Mouse (Mus musculus) brain, embryonic 14.5 days (tissue): ENCODE measurements around the gene Lhx3. TPM values are rescaled to one million over a fixed set of nuclear protein-coding genes. Genes with fewer than 3 reads are reported as not detected.

Experiments
- DNase-seq: peaks from one replicate; pipeline ENCODE4 v3.0.0-alpha.2; 2011; ENCODE audit warnings: low read depth
- CTCF ChIP-seq: fragments of 200-500 bp; IDR thresholded peaks from 2 replicates; pipeline ENCODE4 v1.5.1; 2012; ENCODE audit warnings: inconsistent platforms, mild to moderate bottlenecking, moderate library complexity, borderline replicate concordance; ENCODE audit not compliant: insufficient read depth, insufficient read length; ENCODE audit errors: extremely low read depth
- POLR2A ChIP-seq: fragments of 200-500 bp; IDR thresholded peaks from 2 replicates; pipeline ENCODE4 v1.6.1; 2012; ENCODE audit warnings: mild to moderate bottlenecking, inconsistent platforms, borderline replicate concordance; ENCODE audit not compliant: poor library complexity, insufficient read depth, insufficient read length, severe bottlenecking; ENCODE audit errors: extremely low read depth
- polyA plus RNA-seq: library from polyadenylated mRNA; depleted of rRNA; stranded (reverse); fragments of >200 nt; gene quantifications from 2 replicates; pipeline ENCODE4 v1.2.3, GENCODE M21; 2012; rRNA removed

Gene Lhx3
- polyA plus RNA-seq = 1.6 and 3.3 TPM in 2 replicates

- TF ChIP-seq CTCF (no peak), POLR2A (no peak)
- DNase-seq = peak; percentile 75
Observed at GRCm38 (mm10) chr2:26208126-26208789, at the start of gene Lhx3. Gene Lhx3, minus strand, starts transcription at chr2:26208289.

GRCm38 (mm10) chr2:26257315-26258096, 49.4 kb upstream of the Lhx3 start:
- DNase-seq = no peak
- TF ChIP-seq CTCF = no peak

GRCm38 (mm10) chr2:26254816-26255215, 46.7 kb upstream of the Lhx3 start:
- DNase-seq = no peak

DNA sequence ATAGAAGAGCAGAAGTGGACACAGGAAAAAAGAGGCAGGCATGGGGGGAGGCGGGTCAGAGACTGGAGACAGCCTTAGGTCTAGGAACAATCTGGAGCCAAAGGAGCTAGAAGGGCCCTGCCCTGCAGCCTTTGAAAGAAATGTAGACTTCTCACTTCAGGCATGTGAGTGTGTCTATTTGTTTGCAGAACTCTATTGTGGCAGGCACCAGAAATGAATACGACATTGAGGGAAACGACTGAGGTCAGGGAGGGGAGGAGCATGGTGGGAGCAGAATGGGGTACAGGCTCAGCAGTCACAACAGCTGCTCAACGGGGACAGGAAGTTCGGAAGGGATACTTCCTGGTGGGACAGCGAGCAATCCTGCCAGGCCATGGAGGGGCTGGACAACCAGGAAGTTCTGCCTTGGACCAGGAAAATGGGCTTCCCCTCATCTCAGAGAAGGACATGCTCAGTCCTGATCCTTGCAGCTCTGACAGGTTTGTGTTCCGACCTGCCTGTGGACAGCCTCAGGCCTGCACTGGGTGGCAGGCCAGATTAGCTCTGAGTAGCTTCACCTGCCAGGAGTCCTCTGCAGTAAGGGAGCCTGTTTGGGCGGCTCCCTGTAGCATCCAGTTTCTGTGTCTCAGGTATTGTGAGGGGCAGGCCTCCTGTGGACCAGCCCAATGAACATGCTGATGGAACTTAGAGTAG, 44.6 kb upstream of the Lhx3 start:
- no peak for TF ChIP-seq POLR2A
- no peak for TF ChIP-seq CTCF
- no peak for DNase-seq

More at GRCm38 (mm10) chr2:26254816-26255215, 46.7 kb upstream of the Lhx3 start:
- TF ChIP-seq POLR2A (no peak), CTCF (no peak)

DNA sequence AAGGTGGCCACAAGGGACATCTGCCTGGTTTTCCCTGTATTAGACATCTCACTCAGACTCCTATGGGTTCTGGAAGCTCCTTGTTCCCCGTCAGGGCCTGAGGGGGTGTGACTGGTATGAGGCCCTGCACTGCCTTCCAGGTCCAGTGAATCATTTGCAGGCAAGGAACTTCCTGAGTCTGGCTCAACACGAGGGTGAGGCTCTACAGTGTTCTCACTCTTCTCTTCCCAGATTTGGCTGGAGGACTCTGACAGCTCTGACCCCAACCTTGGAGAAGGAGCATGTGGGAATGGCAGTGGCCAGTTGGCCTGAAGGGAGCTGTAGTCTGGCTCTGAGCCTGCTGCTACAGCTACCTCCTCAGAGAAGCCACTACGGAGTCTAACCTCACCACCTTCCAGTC, 39.4 kb upstream of the Lhx3 start:
- DNase-seq = no peak
- TF ChIP-seq CTCF (no peak), POLR2A (no peak)

GRCm38 (mm10) chr2:26240841-26241240, 32.8 kb upstream of the Lhx3 start:
- DNase-seq = peak; percentile 38
- TF ChIP-seq CTCF (no peak), POLR2A (no peak)

DNA sequence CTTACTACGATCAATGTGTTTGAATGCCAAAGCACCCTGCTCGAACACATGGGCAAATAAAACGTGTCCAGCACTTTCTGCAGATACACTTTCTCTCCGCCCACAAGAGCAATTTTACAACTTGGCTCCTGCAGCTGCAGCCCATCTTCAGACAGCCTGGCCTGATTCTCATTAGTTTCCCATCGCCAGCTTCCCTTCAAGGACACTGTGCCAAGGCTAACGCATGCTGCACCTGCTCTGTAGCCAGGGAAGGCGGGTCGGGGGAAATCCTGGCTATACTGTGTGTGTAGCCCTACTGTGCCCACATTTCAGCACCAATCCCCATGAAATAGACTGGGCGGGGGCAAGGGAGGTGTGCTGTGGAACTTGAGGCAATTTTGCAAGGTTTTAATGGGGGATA, 32.2 kb upstream of the Lhx3 start:
- DNase-seq = peak; percentile 71
- no peak for TF ChIP-seq POLR2A
- no peak for TF ChIP-seq CTCF

- DNase-seq = peak; percentile 96
- TF ChIP-seq POLR2A (peak; percentile 82), CTCF (no peak)
Observed at GRCm38 (mm10) chr2:26237290-26237782, 29.2 kb upstream of the Lhx3 start, which contains the start of gene Qsox2. Gene Qsox2, minus strand, starts transcription at chr2:26237525.

GRCm38 (mm10) chr2:26236681-26237289, 28.7 kb upstream of the Lhx3 start:
- no peak for TF ChIP-seq CTCF
- no peak for TF ChIP-seq POLR2A
- DNase-seq = no peak

DNA sequence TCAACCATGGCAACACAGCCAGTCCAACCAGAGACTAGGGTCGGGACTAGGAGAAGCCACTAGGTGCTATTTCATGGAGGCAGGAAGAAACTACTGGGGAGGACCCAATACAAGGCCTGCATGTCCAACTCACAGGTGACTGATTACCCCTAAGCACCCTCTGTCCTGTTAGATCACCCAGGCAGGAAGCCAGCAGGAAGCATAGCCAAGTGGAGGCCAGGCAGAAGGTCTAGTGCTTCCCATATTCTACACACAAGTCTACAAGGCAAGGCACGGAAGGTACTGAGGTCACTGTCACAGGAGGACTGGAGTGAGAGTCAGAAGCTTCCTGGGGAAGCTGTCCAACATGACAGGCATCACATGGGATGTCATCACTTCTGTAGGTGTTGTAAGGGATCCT, 26.7 kb upstream of the Lhx3 start:
- TF ChIP-seq POLR2A (no peak), CTCF (no peak)
- DNase-seq = no peak

DNA sequence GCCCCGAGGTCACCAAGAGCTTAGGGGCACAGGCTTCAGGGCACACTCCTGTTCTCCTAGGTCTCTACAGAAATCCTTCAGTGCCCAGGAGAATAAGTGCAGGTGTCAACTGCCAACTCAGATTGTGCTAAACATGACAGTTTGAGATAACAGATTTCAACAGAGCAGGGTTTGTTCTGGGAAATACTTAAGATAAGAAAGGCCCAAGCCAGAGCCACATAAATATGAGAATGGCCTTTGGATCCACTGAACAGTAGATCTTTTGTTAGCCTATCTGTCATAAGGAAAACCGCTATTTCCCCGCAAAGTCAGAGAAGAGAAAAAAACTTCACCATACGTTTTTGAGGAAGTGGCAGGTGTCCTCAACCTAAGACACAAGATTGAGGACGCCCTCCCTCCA, 26.2 kb upstream of the Lhx3 start:
- no peak for TF ChIP-seq CTCF
- TF ChIP-seq POLR2A = no peak
- DNase-seq = no peak

- TF ChIP-seq POLR2A (no peak), CTCF (no peak)
- no peak for DNase-seq
Observed at GRCm38 (mm10) chr2:26231366-26231765, 23.3 kb upstream of the Lhx3 start.
